Mouse (Mus musculus): ENCODE measurements around the gene Gm20721. TPM values are rescaled to one million over a fixed set of nuclear protein-coding genes. Genes with fewer than 3 reads are reported as not detected.

The Gm20721 gene
- polyA plus RNA-seq, 1 experiment from 2014 or later, result 19.8 TPM

GRCm38 (mm10) chr2:174295175-174295899 lies 51.2 kb downstream of the Gm20721 start:
- Histone ChIP-seq H3K9me3 (replicated peaks) (peaks cover 20% of the 10 kb centered on the region), H3K4me1 (peaks cover 73% of the 10 kb centered on the region)
- WGBS, result 56% methylated on average over 36 of the region's 36 CpGs

DNA sequence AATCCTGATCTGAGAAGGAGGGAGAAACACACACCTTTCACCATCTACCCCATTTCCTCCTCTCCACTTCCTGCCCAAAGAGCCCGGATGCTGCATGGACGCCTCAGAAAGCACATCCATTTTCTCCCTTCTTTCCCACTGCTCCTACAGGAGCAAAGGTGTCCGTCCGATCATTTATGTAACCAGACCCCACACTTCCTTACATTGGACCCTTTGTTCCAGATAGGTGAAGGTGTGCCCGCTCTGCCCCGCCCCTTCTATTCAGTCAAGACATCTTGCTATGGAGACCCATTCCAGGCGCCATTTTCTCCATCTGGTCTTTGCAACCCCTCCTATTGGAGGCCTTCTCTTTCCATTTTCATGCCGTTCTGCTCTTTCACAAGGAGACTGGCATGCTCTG lies 52.1 kb downstream of the Gm20721 start:
- Histone ChIP-seq H3K36me3 (no peaks in the 10 kb centered on the region), H3K9ac (replicated peaks) (peak overlapping the region; percentile 57), H3K27ac (replicated peaks) (peak overlapping the region; percentile 80), H3K4me3 (replicated peaks) (peak overlapping the region; percentile 59), H3K9me3 (replicated peaks) (peaks cover 15% of the 10 kb centered on the region), H3K4me2 (peak overlapping the region; percentile 69), H3K4me1 (peaks cover 73% of the 10 kb centered on the region), H3K27me3 (replicated peaks) (peaks cover 25% of the 10 kb centered on the region)
- 57% methylated on average over 8 of the region's 8 CpGs for WGBS
- ATAC-seq (ENCODE audit: low FRiP score), result peak; percentile 21; the same call in 1 of the 2 replicates

More at GRCm38 (mm10) chr2:174295175-174295899, 51.2 kb downstream of the Gm20721 start:
- H3K4me3 ChIP-seq (replicated peaks), result peak overlapping the region; percentile 59
- no peaks in the 10 kb centered on the region for H3K36me3 ChIP-seq
- peak overlapping the region; percentile 80 for H3K27ac ChIP-seq (replicated peaks)
- peak overlapping the region; percentile 57 for H3K9ac ChIP-seq (replicated peaks)
- H3K27me3 ChIP-seq (replicated peaks), result peaks cover 33% of the 10 kb centered on the region
- peak overlapping the region; percentile 69 for H3K4me2 ChIP-seq
- ATAC-seq (ENCODE audit: low FRiP score), result peak; percentile 89

DNA sequence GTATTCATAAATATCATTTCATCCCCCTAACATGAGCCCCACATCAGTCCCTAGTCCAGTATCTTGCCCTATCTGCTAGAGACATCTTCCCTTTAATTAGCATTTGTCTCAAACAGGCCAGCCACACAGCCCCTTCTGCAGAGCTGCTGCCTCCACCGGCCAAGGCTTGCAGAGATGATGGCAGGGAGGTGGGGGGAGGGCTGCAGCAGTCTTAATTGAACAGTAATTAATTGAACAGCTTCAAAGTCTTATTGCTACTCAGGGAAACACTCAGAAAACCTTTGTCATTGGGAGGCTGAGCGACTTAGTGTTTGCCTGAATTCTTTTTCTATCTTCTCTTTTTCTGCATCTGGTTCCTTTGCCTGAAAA lies 54.9 kb downstream of the Gm20721 start:
- 0 out of 2 replicates have a peak overlapping the region, but pooled peaks have one; percentile 26 for H3K9ac ChIP-seq (replicated peaks)
- 32% methylated on average over 2 of the region's 2 CpGs for WGBS
- peaks cover 2% of the 10 kb centered on the region for H3K36me3 ChIP-seq
- peak overlapping the region; percentile 28 for H3K4me3 ChIP-seq (replicated peaks)
- H3K4me2 ChIP-seq, result peak overlapping the region; percentile 59
- H3K4me1 ChIP-seq, result peaks cover 58% of the 10 kb centered on the region
- H3K27ac ChIP-seq (replicated peaks), result peak overlapping the region; percentile 45; the same call in 1 of the 2 replicates
- ATAC-seq (ENCODE audit: low FRiP score), result no peak
- H3K9me3 ChIP-seq (replicated peaks), result peaks cover 6% of the 10 kb centered on the region; the same call in 1 of the 2 replicates
- H3K27me3 ChIP-seq (replicated peaks), result peaks cover 26% of the 10 kb centered on the region

DNA sequence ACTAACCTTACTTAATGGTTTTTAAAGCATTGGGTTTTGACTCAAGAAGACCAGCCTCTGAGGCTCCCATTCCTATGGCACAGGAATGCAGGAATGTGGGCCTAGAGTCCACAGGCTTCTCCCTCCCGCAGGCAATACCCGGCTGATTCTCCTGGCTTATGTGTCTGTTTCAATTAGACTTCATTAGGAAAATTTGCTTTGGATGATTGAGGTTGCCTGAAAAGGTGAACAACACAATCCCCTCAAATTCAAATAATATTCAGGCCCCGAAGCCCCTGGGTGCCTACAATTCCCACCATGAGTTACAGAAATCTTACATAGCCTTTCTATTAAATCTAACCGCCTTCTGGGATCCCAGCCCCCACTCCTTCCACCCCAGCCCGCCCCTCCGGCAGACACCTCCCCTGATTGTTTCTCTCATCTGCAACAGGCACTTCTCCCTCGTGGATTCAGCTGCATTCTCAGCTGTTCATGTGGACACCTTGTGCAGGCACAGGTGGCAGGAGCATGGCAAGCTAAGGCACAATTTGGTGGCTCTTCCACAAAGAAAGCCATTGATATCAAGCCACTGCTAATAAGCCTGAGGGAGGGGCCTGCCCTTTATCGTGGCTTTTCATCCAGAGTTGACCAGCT lies 55.4 kb downstream of the Gm20721 start:
- Histone ChIP-seq H3K4me3 (replicated peaks) (peak overlapping the region; percentile 28), H3K27me3 (replicated peaks) (peaks cover 28% of the 10 kb centered on the region), H3K4me2 (peak overlapping the region; percentile 59), H3K4me1 (peaks cover 53% of the 10 kb centered on the region), H3K9ac (replicated peaks) (peak overlapping the region; percentile 26; the same call in 1 of the 2 replicates), H3K27ac (replicated peaks) (peak overlapping the region; percentile 45; the same call in 1 of the 2 replicates), H3K9me3 (replicated peaks) (peaks cover 10% of the 10 kb centered on the region; the same call in 1 of the 2 replicates), H3K36me3 (peaks cover 7% of the 10 kb centered on the region)
- ATAC-seq (ENCODE audit: low FRiP score), result no peak
- WGBS, result 57% methylated on average over 8 of the region's 8 CpGs

- H3K4me2 ChIP-seq, result no peak overlapping the region
- peaks cover 30% of the 10 kb centered on the region for H3K36me3 ChIP-seq
- H3K27me3 ChIP-seq (replicated peaks), result peaks cover 49% of the 10 kb centered on the region
- 41% methylated on average over 12 of the region's 12 CpGs for WGBS
- H3K9ac ChIP-seq (replicated peaks), result no peak overlapping the region
- no peak for ATAC-seq (ENCODE audit: low FRiP score)
- no peak overlapping the region for H3K4me3 ChIP-seq (replicated peaks)
- 0 out of 2 replicates have a peak, but pooled peaks cover 11% of the 10 kb centered on the region for H3K9me3 ChIP-seq (replicated peaks)
- peaks cover 60% of the 10 kb centered on the region for H3K4me1 ChIP-seq
- H3K27ac ChIP-seq (replicated peaks), result no peak overlapping the region
Observed at GRCm38 (mm10) chr2:174288673-174289430, 57.7 kb downstream of the Gm20721 start.

DNA sequence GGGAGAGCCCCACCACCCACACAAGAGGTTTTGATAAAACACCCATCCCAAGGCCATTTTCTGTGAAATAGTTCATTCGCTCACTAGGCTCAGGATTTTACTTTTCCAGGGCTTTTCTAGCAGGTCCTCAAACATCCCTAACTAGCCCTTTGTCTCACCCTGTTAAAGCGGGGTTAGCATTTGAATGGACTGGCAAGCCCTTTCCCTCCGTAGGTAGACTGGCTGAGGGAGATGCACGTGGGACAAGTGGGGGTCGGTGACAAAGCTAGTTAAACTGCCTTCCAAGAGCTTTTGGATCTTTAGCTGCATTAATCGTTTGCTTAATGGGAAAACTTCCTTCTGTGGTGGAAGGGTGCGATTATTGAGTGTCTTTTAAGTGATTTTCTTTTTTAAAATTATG lies 58.6 kb downstream of the Gm20721 start:
- Histone ChIP-seq H3K27ac (replicated peaks) (no peak overlapping the region), H3K4me3 (replicated peaks) (peak overlapping the region; percentile 9; the same call in 1 of the 2 replicates), H3K36me3 (peaks cover 38% of the 10 kb centered on the region), H3K9ac (replicated peaks) (no peak overlapping the region), H3K4me2 (no peak overlapping the region), H3K9me3 (replicated peaks) (0 out of 2 replicates have a peak, but pooled peaks cover 11% of the 10 kb centered on the region), H3K27me3 (replicated peaks) (peaks cover 54% of the 10 kb centered on the region), H3K4me1 (peaks cover 53% of the 10 kb centered on the region)
- no peak for ATAC-seq (ENCODE audit: low FRiP score)
- WGBS, result 38% methylated on average over 7 of the region's 7 CpGs

DNA sequence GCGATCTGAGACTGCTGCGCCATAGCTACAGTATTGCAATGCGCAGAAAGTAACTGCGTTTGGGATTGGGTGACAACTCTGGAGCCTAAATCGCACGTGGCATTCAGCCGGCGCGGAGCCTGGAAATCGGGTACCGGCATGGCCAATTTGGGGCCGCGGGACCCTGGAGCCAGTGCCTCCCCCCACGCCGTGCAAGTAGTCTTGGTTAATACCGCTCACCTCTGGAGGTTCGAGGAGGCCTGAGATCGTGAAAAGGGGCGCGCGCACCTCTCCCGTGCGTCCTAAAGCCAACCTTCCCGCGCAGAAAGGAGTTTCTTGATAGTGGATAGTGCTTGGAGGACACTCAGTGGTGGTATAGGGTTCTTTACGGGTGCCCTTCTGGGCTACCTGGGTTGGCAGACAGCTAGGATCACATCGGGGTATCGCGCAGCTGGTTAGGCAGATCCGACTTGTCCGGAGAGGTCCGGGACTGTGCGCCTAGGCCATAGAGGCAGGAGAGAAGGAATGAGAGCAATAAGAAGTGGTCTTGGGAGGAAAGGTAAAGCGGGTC lies 60.5 kb downstream of the Gm20721 start:
- Histone ChIP-seq H3K4me1 (peaks cover 35% of the 10 kb centered on the region), H3K9ac (replicated peaks) (no peak overlapping the region), H3K9me3 (replicated peaks) (0 out of 2 replicates have a peak, but pooled peaks cover 11% of the 10 kb centered on the region), H3K36me3 (peaks cover 42% of the 10 kb centered on the region), H3K4me3 (replicated peaks) (peak overlapping the region; percentile 36), H3K27me3 (replicated peaks) (peaks cover 56% of the 10 kb centered on the region), H3K27ac (replicated peaks) (no peak overlapping the region), H3K4me2 (peak overlapping the region; percentile 56)
- 58% methylated on average over 34 of the region's 34 CpGs for WGBS
- no peak for ATAC-seq (ENCODE audit: low FRiP score)

GRCm38 (mm10) chr2:174284807-174285457 lies 61.6 kb downstream of the Gm20721 start:
- Histone ChIP-seq H3K36me3 (peaks cover 42% of the 10 kb centered on the region), H3K27ac (replicated peaks) (no peak overlapping the region), H3K4me2 (peak overlapping the region; percentile 56), H3K4me3 (replicated peaks) (peak overlapping the region; percentile 36), H3K4me1 (peaks cover 24% of the 10 kb centered on the region), H3K27me3 (replicated peaks) (peaks cover 56% of the 10 kb centered on the region), H3K9ac (replicated peaks) (0 out of 2 replicates have a peak overlapping the region, but pooled peaks have one; percentile 26), H3K9me3 (replicated peaks) (0 out of 2 replicates have a peak, but pooled peaks cover 11% of the 10 kb centered on the region)
- WGBS, result 42% methylated on average over 58 of the region's 58 CpGs
- no peak for ATAC-seq (ENCODE audit: low FRiP score)

DNA sequence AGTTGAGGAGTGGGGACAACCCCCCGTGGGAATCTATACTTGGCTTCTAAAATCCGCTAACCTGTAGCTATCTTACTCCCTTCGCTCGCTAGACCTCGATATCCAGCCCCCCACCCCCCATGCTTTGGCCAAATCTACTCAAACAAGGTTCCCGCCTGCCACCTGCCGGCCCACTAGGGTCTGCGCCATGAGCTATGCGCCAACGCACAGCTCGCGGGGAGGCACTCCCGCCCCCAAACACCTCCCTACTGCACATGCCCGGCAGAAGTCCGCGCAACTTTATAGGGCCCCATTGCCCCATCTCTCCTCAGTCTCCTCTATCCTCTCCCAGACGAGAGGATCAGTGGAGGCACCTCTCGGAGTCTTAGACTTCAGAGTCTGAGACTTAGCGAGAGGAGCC lies 62.5 kb downstream of the Gm20721 start, which contains the start of gene Gnas:
TSS of gene Gnas (plus strand) at position 310 of the 400 bp plus-strand sequence.
- H3K27me3 ChIP-seq (replicated peaks), result peaks cover 53% of the 10 kb centered on the region
- 0 out of 2 replicates have a peak within 1 kb of the TSS, but pooled peaks have one; percentile 26 for H3K9ac ChIP-seq (replicated peaks)
- WGBS, result 60% methylated on average over 19 of the region's 19 CpGs

DNA sequence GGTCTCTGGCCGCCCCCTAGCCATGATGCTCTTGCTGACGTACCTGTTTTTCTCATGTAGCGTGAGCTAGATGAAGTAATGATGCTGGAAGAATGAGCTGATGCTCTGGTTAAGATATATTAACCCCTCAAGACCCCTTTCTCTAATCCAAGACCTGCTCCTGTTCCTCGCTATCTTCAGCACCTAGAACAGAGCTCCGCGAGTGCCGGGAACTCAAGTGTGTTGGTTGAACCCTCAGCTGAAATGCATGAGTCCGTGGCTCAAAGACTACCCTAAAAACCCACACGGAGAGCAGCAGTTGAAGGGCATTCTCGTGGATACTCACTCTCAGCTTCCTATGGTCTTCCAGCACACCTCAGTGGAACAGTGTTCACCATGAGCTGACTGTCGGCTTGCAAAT lies 63.2 kb downstream of the Gm20721 start:
- Histone ChIP-seq H3K4me1 (peaks cover 13% of the 10 kb centered on the region), H3K4me2 (peak overlapping the region; percentile 56), H3K27ac (replicated peaks) (no peak overlapping the region), H3K36me3 (peaks cover 42% of the 10 kb centered on the region), H3K4me3 (replicated peaks) (peak overlapping the region; percentile 36), H3K27me3 (replicated peaks) (peaks cover 47% of the 10 kb centered on the region), H3K9ac (replicated peaks) (no peak overlapping the region), H3K9me3 (replicated peaks) (0 out of 2 replicates have a peak, but pooled peaks cover 11% of the 10 kb centered on the region)
- 58% methylated on average over 11 of the region's 11 CpGs for WGBS
- 0 out of 2 replicates have a peak, but pooled peaks have one; percentile 14 for ATAC-seq (ENCODE audit: low FRiP score)

More for the DNA sequence above, 62.5 kb downstream of the Gm20721 start, which contains the start of gene Gnas:
- peaks cover 16% of the 10 kb centered on the region for H3K4me1 ChIP-seq
- peaks cover 42% of the 10 kb centered on the region for H3K36me3 ChIP-seq
- no peak within 1 kb of the TSS for H3K27ac ChIP-seq (replicated peaks)
- peak; percentile 73; the same call in 1 of the 2 replicates for ATAC-seq (ENCODE audit: low FRiP score)
- peak within 1 kb of the TSS; percentile 56 for H3K4me2 ChIP-seq
- 0 out of 2 replicates have a peak, but pooled peaks cover 11% of the 10 kb centered on the region for H3K9me3 ChIP-seq (replicated peaks)
- peak within 1 kb of the TSS; percentile 36 for H3K4me3 ChIP-seq (replicated peaks)

Data from neural tube, embryonic 15.5 days (tissue).